Mouse (Mus musculus) layer of hippocampus, adult 8-10 months (tissue): ENCODE measurements around the gene 1600002K03Rik. TPM values are rescaled to one million over a fixed set of nuclear protein-coding genes. Genes with fewer than 3 reads are reported as not detected.
"Not testable (repeated sequence)": the region's sequence is repeated elsewhere in the genome, so short reads cannot be mapped to it uniquely, and the experiment has no call there.

Experiments
- DNase-seq, 2 experiments: peaks; one replicate each; pipeline ENCODE4 v3.0.0; 2022; ENCODE audit warnings: low spot score in 2 of 2
- total RNA-seq, 4 experiments: library from RNA; stranded (reverse); gene quantifications; 2 replicates each; pipeline ENCODE4 v1.2.4; 2022

Gene 1600002K03Rik
- total RNA-seq, 4 experiments from 2014 or later, result 1.8 to 9.0 (median 6.2) TPM

- DNase-seq, result not testable (repeated sequence)
Measured at GRCm38 (mm10) chr10:80223137-80223536, 50.4 kb downstream of the 1600002K03Rik start.

Other genes with a start within 250 kb of the 1600002K03Rik start
- 10 to 100 TPM in 1 of 4 experiments, 1 to 10 TPM in 3; 6.6 to 11.8 (median 7.5) TPM for gene Arid3a, start 245.9 kb upstream of the 1600002K03Rik start, total RNA-seq
- 10 to 100 TPM; 42.9 to 50.8 (median 48.6) TPM for gene Wdr18, start 212.8 kb upstream of the 1600002K03Rik start, total RNA-seq
- under 1 TPM in 2 of 4 experiments, not detected in 2; 0.19 to 0.20 TPM for gene Grin3b, start 202.2 kb upstream of the 1600002K03Rik start, total RNA-seq
- 100 to 1,000 TPM; 111 to 119 (median 116) TPM for gene Tmem259, start 188.6 kb upstream of the 1600002K03Rik start, total RNA-seq
- gene Cnn2, start 184.4 kb upstream of the 1600002K03Rik start, total RNA-seq, result 1 to 10 TPM; 5.3 to 9.8 (median 6.6) TPM
- 10 to 100 TPM; 12.4 to 13.6 (median 13.3) TPM for gene Abca7, start 176.4 kb upstream of the 1600002K03Rik start, total RNA-seq
- 10 to 100 TPM in 2 of 4 experiments, 1 to 10 TPM in 2; 2.8 to 14.1 (median 8.2) TPM for gene Arhgap45, start 156.3 kb upstream of the 1600002K03Rik start, total RNA-seq
- 10 to 100 TPM; 64.2 to 86.7 (median 75.4) TPM for gene Polr2e, start 133.1 kb upstream of the 1600002K03Rik start, total RNA-seq
- 100 to 1,000 TPM; 433 to 528 (median 468) TPM for gene Gpx4, start 125.8 kb upstream of the 1600002K03Rik start, total RNA-seq
- gene Sbno2, start 67.4 kb upstream of the 1600002K03Rik start, total RNA-seq, result 10 to 100 TPM; 19.9 to 52.8 (median 29.8) TPM
- 100 to 1,000 TPM in 1 of 4 experiments, 10 to 100 TPM in 3; 94.2 to 111 (median 96.5) TPM for gene Stk11, start 57.1 kb upstream of the 1600002K03Rik start, total RNA-seq
- 100 to 1,000 TPM; 315 to 328 (median 323) TPM for gene Atp5d, start 34.3 kb upstream of the 1600002K03Rik start, total RNA-seq
- 100 to 1,000 TPM; 295 to 345 (median 308) TPM for gene Cbarp, start 32.1 kb upstream of the 1600002K03Rik start, total RNA-seq
- 10 to 100 TPM; 47.2 to 63.6 (median 58.0) TPM for gene Midn, start 24.7 kb upstream of the 1600002K03Rik start, total RNA-seq
- gene Cirbp, start 7.0 kb upstream of the 1600002K03Rik start, total RNA-seq, result 100 to 1,000 TPM in 2 of 4 experiments, 10 to 100 TPM in 2; 75.7 to 148 (median 96.4) TPM
- gene Efna2, start 6.5 kb downstream of the 1600002K03Rik start, total RNA-seq, result 1 to 10 TPM; 7.4 to 8.3 (median 7.9) TPM
- gene Mum1, start 53.5 kb downstream of the 1600002K03Rik start, total RNA-seq, result 10 to 100 TPM; 44.5 to 51.5 (median 45.6) TPM
- gene Ndufs7, start 76.2 kb downstream of the 1600002K03Rik start, total RNA-seq, result 100 to 1,000 TPM; 190 to 206 (median 201) TPM
- 10 to 100 TPM; 22.4 to 34.7 (median 27.9) TPM for gene Gamt, start 88.1 kb downstream of the 1600002K03Rik start, total RNA-seq
- gene Dazap1, start 88.5 kb downstream of the 1600002K03Rik start, total RNA-seq, result 10 to 100 TPM; 84.8 to 98.3 (median 91.6) TPM
- gene Rps15, start 119.5 kb downstream of the 1600002K03Rik start, total RNA-seq, result 1,000 to 10,000 TPM in 1 of 4 experiments, 100 to 1,000 TPM in 3; 755 to 1,005 (median 888) TPM
- 100 to 1,000 TPM in 3 of 4 experiments, 10 to 100 TPM in 1; 90.4 to 113 (median 110) TPM for gene Apc2, start 123.0 kb downstream of the 1600002K03Rik start, total RNA-seq
- 10 to 100 TPM; 20.4 to 27.1 (median 23.3) TPM for gene 2310011J03Rik, start 147.6 kb downstream of the 1600002K03Rik start, total RNA-seq
- 1 to 10 TPM; 3.3 to 6.4 (median 4.1) TPM for gene Pcsk4, start 156.6 kb downstream of the 1600002K03Rik start, total RNA-seq
- gene Reep6, start 157.0 kb downstream of the 1600002K03Rik start, total RNA-seq, result 10 to 100 TPM in 2 of 4 experiments, 1 to 10 TPM in 2; 9.2 to 12.3 (median 10.2) TPM
- 1 to 10 TPM; 5.8 to 7.4 (median 6.7) TPM for gene Adamtsl5, start 175.5 kb downstream of the 1600002K03Rik start, total RNA-seq
- 10 to 100 TPM; 18.0 to 36.4 (median 30.4) TPM for gene Plk5, start 183.5 kb downstream of the 1600002K03Rik start, total RNA-seq
- 10 to 100 TPM; 17.0 to 19.6 (median 18.3) TPM for gene Mex3d, start 214.7 kb downstream of the 1600002K03Rik start, total RNA-seq
- gene Mbd3, start 226.6 kb downstream of the 1600002K03Rik start, total RNA-seq, result 100 to 1,000 TPM; 149 to 154 (median 150) TPM
- gene Uqcr11, start 233.9 kb downstream of the 1600002K03Rik start, total RNA-seq, result 100 to 1,000 TPM; 320 to 446 (median 390) TPM